Mouse (Mus musculus) kidney, embryonic 14.5 days (tissue): ENCODE data around the gene Zc3h7b. TPM values are rescaled to one million over a fixed set of nuclear protein-coding genes. Genes with fewer than 3 reads are reported as not detected.

Experiments
- ATAC-seq: fragments of 200-750 bp; cut with Nextera tagmentation; 2 replicates; pipeline ENCODE4 v1.8.0; 2017; ENCODE audit warnings: moderate number of reproducible peaks, mild to moderate bottlenecking, moderate TSS enrichment, moderate library complexity; ENCODE audit not compliant: low FRiP score, low TSS enrichment
- H3K27ac ChIP-seq: fragments of 300-500 bp; sonication (generic); 2 replicates; pipeline ENCODE4 v1.5.1; 2014; ENCODE audit warnings: low read depth, mild to moderate bottlenecking, low read length, moderate library complexity, mixed read lengths
- H3K27me3 ChIP-seq: fragments of 300-500 bp; sonication (generic); 2 replicates; pipeline ENCODE4 v1.6.1; 2014; ENCODE audit warnings: mild to moderate bottlenecking, low read length; ENCODE audit not compliant: control insufficient read depth, insufficient read depth
- H3K36me3 ChIP-seq: fragments of 300-500 bp; sonication (generic); 2 replicates; pipeline ENCODE4 v1.6.1; 2014; ENCODE audit warnings: low read length, mixed read lengths; ENCODE audit not compliant: control insufficient read depth, insufficient read depth
- H3K4me1 ChIP-seq: fragments of 300-500 bp; sonication (generic); 2 replicates; pipeline ENCODE4 v1.6.1; 2014; ENCODE audit warnings: low read length, mixed read lengths; ENCODE audit not compliant: control insufficient read depth, insufficient read depth
- H3K4me2 ChIP-seq: fragments of 300-500 bp; sonication (generic); replicated peaks from 2 replicates; pipeline ENCODE4 v1.6.1; 2014; ENCODE audit warnings: low read depth, mild to moderate bottlenecking, low read length
- H3K4me3 ChIP-seq: fragments of 300-500 bp; sonication (generic); 2 replicates; pipeline ENCODE4 v1.5.1; 2014; ENCODE audit warnings: mild to moderate bottlenecking, low read length
- H3K9ac ChIP-seq: fragments of 300-500 bp; sonication (generic); 2 replicates; pipeline ENCODE4 v1.6.1; 2014; ENCODE audit warnings: low read depth, mild to moderate bottlenecking, low read length, moderate library complexity
- H3K9me3 ChIP-seq: fragments of 300-500 bp; sonication (generic); 2 replicates; pipeline ENCODE4 v1.6.1; 2016; ENCODE audit warnings: low read length; ENCODE audit not compliant: control insufficient read depth
- WGBS: fragments of 180-500 bp; shearing (Covaris S2); extraction: QIAGEN DNeasy Blood & Tissue Kit; methylation state at CpG from one replicate; pipeline ENCODE4 v1.1.7; 2014; 5-methylcytosine and 5-hydroxymethylcytosine counted together
- polyA plus RNA-seq: library from polyadenylated mRNA; unstranded; fragments of >200 nt; fragmentation: Nextera tagmentation; extraction: Ambion mirVana; gene quantifications from 2 replicates; pipeline ENCODE4 v1.2.1, GENCODE M21; 2014

Zc3h7b gene
- polyA plus RNA-seq, 1 experiment from 2014 or later: 60.5 TPM

DNA sequence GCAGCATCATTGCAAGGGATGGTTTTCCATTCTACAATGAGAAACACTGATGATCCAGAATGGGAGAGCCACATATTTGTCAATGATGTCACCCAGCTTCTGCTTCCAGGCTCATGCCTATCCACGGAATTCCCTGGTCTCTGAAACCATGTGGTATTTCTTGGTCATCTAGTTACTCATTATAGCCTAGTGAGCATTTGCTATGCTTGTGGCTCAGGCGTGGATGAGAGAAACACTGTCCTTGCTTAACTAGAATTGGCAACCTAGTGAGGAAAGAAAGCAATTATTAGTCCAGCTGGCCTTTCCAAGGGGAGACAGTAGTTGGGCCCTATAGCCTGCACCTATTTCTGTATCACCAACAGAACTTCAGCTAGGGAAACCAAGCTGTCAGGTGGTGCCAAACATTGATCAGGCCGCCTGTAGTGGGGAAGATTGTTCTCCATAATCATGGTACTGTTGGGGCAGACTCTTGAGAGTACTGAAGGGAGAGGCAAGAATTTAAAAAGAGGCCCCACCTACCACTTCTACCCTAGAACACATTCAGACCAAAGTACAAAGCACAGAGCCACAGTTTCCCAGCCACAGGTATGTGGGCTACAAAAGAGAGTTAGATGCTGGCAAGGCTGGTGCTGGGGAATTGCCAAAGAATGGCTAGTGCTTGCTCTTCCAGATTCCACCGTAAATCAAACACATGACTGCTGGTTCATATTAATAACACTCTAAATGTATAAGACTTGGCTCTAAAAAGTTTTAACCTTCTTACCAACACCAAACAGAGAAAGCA lies 62.0 kb downstream of the Zc3h7b start:
- no peaks in the 10 kb centered on the region for H3K9me3 ChIP-seq
- H3K4me1 ChIP-seq: peaks cover 50% of the 10 kb centered on the region
- no peak overlapping the region for H3K4me3 ChIP-seq
- no peak overlapping the region for H3K4me2 ChIP-seq
- H3K9ac ChIP-seq: no peak overlapping the region
- no peaks in the 10 kb centered on the region for H3K27me3 ChIP-seq
- H3K27ac ChIP-seq: no peak overlapping the region
- WGBS: 82% methylated on average over 4 of the region's 4 CpGs
- H3K36me3 ChIP-seq: no peaks in the 10 kb centered on the region
- no peak for ATAC-seq

- Histone ChIP-seq H3K4me2 (no peak overlapping the region), H3K36me3 (no peaks in the 10 kb centered on the region), H3K9ac (no peak overlapping the region), H3K27ac (no peak overlapping the region), H3K9me3 (no peaks in the 10 kb centered on the region), H3K4me3 (no peak overlapping the region), H3K4me1 (peaks cover 41% of the 10 kb centered on the region), H3K27me3 (no peaks in the 10 kb centered on the region)
- ATAC-seq: no peak
- WGBS: 64% methylated on average over 2 of the region's 2 CpGs
Observed at GRCm38 (mm10) chr15:81808799-81809198, 63.9 kb downstream of the Zc3h7b start.

- ATAC-seq: no peak
- Histone ChIP-seq H3K9ac (peak overlapping the region; percentile 48; the same call in 1 of the 2 replicates), H3K4me3 (peak overlapping the region; percentile 60; the same call in 1 of the 2 replicates), H3K4me1 (peaks cover 37% of the 10 kb centered on the region), H3K4me2 (peak overlapping the region; percentile 65), H3K36me3 (no peaks in the 10 kb centered on the region), H3K9me3 (no peaks in the 10 kb centered on the region), H3K27me3 (no peaks in the 10 kb centered on the region), H3K27ac (peak overlapping the region; percentile 89; the same call in 1 of the 2 replicates)
- 18% methylated on average over 1 of the region's 1 CpGs for WGBS
Observed at GRCm38 (mm10) chr15:81809550-81809949, 64.7 kb downstream of the Zc3h7b start.

- no peaks in the 10 kb centered on the region for H3K27me3 ChIP-seq
- no peaks in the 10 kb centered on the region for H3K9me3 ChIP-seq
- peak overlapping the region; percentile 89 for H3K27ac ChIP-seq
- H3K36me3 ChIP-seq: peaks cover 3% of the 10 kb centered on the region
- under 1% methylated on average over 10 of the region's 10 CpGs for WGBS
- peaks cover 31% of the 10 kb centered on the region for H3K4me1 ChIP-seq
- H3K4me3 ChIP-seq: peak overlapping the region; percentile 60
- peak overlapping the region; percentile 65 for H3K4me2 ChIP-seq
- peak; percentile 29 for ATAC-seq
- peak overlapping the region; percentile 48 for H3K9ac ChIP-seq
Observed at GRCm38 (mm10) chr15:81810150-81810549, 65.3 kb downstream of the Zc3h7b start.

DNA sequence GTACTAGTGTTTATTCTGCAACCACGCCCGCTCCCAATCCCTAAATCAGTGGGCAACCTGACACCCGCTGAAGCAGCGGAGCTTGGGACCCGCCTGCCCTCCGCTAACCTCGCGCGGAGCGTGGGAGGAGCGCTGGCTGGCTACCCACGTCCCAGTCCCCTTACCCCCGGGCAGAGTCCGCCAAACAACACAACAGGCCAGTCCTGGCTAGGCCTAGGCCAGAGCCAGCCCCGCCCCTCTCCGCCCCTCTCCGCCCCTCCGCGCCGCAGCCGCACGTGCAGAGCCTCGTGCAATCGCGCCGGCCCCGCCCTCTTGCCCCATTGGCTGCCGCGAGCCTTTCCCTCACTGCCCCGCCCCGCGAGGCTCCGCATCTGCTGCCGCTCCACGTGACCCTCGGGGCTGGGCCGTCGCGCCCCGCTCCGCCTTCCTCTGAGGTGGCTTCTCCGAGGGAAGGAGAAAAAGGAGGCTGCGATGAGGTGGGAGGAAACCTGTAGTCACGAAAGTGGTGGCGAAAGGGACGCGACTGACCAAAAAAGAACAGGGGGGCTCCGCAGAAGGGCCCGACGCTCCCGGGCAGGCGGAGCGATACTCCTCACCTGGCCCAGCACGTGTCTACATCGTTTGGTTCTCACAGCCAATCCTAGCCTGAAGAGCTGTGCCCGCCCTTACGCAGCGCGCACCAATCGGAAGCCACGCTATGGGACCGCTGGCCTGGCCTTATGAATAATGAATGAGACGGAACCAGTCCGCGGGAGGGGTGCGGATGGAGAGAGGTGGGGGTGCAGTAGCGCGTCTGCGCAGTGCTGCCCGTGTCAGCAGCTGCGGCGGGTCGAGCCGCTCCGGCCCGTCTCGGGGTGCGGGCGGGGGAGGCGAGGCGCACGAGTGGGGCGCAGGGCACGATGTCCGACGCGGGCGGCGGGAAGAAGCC lies 66.1 kb downstream of the Zc3h7b start:
- Histone ChIP-seq H3K9ac (peak overlapping the region; percentile 69), H3K4me3 (peak overlapping the region; percentile 60), H3K36me3 (peaks cover 11% of the 10 kb centered on the region), H3K4me1 (peaks cover 23% of the 10 kb centered on the region), H3K4me2 (peak overlapping the region; percentile 65), H3K27ac (peak overlapping the region; percentile 89), H3K27me3 (no peaks in the 10 kb centered on the region), H3K9me3 (no peaks in the 10 kb centered on the region)
- under 1% methylated on average over 82 of the region's 89 CpGs for WGBS
- peak; percentile 97 for ATAC-seq

GRCm38 (mm10) chr15:81811599-81811996 lies 66.7 kb downstream of the Zc3h7b start:
- peak overlapping the region; percentile 60 for H3K4me3 ChIP-seq
- peaks cover 17% of the 10 kb centered on the region for H3K36me3 ChIP-seq
- H3K27me3 ChIP-seq: no peaks in the 10 kb centered on the region
- H3K4me2 ChIP-seq: peak overlapping the region; percentile 65
- 3% methylated on average over 22 of the region's 26 CpGs for WGBS
- peak overlapping the region; percentile 75 for H3K27ac ChIP-seq
- peaks cover 18% of the 10 kb centered on the region for H3K4me1 ChIP-seq
- no peaks in the 10 kb centered on the region for H3K9me3 ChIP-seq
- ATAC-seq: peak; percentile 20
- peak overlapping the region; percentile 69 for H3K9ac ChIP-seq

DNA sequence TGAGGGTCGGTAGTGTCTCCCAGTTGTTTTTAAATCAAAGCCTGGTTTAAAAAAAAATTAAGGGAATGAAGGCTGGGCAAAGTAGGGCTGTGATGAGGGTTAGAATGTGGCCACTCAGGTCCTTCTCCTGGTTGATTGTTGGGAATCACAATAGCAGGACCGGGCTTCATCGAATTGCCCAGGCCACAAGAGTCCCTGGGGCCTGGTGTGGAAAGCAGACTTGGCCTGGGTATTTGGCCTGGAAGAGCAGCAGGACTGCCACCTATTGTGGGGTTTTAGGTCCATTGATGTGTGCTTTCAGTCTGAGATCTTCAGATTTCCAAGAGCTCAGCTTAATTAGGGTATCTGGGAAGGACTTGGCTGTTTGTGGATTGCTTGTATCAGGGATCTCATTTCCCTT lies 67.4 kb downstream of the Zc3h7b start:
- H3K4me1 ChIP-seq: peaks cover 18% of the 10 kb centered on the region
- 47% methylated on average over 3 of the region's 3 CpGs for WGBS
- H3K36me3 ChIP-seq: peaks cover 22% of the 10 kb centered on the region
- H3K9ac ChIP-seq: peak overlapping the region; percentile 69
- H3K9me3 ChIP-seq: no peaks in the 10 kb centered on the region
- peak overlapping the region; percentile 75; the same call in 1 of the 2 replicates for H3K27ac ChIP-seq
- ATAC-seq: no peak
- peak overlapping the region; percentile 60 for H3K4me3 ChIP-seq
- no peaks in the 10 kb centered on the region for H3K27me3 ChIP-seq
- H3K4me2 ChIP-seq: peak overlapping the region; percentile 65

GRCm38 (mm10) chr15:81812696-81813631 lies 68.1 kb downstream of the Zc3h7b start:
- ATAC-seq: no peak
- H3K4me1 ChIP-seq: peaks cover 18% of the 10 kb centered on the region
- H3K9me3 ChIP-seq: no peaks in the 10 kb centered on the region
- H3K9ac ChIP-seq: peak overlapping the region; percentile 69; the same call in 1 of the 2 replicates
- peaks cover 22% of the 10 kb centered on the region for H3K36me3 ChIP-seq
- H3K27ac ChIP-seq: no peak overlapping the region
- no peak overlapping the region; the same call in 1 of the 2 replicates for H3K4me3 ChIP-seq
- 60% methylated on average over 7 of the region's 7 CpGs for WGBS
- no peaks in the 10 kb centered on the region for H3K27me3 ChIP-seq
- H3K4me2 ChIP-seq: peak overlapping the region; percentile 65
